Mouse (Mus musculus) CD4-positive, CD25-positive, alpha-beta regulatory T cell (primary cell): ENCODE measurements around the gene Zfp518a. TPM values are rescaled to one million over a fixed set of nuclear protein-coding genes. Genes with fewer than 3 reads are reported as not detected.

Experiments
- polyA plus RNA-seq: library from polyadenylated mRNA; unstranded; fragments of 100-300 nt; shearing (Covaris generic); gene quantifications from one replicate; pipeline ENCODE4 v1.2.1, GENCODE M21; 2017

Zfp518a gene
- 17.7 TPM for polyA plus RNA-seq

GRCm38 (mm10) chr19:40894519-40895392, at the start of gene Zfp518a:
Gene Zfp518a, plus strand, starts transcription at chr19:40894705.

Other genes with a start within 250 kb of the Zfp518a start
- 2.6 TPM for gene Cc2d2b, start 146.0 kb upstream of the Zfp518a start, polyA plus RNA-seq
- 5.5 TPM for gene Ccnj, start 63.4 kb upstream of the Zfp518a start, polyA plus RNA-seq
- 0.78 TPM for gene Blnk, start 99.8 kb downstream of the Zfp518a start, polyA plus RNA-seq
- gene Dntt, start 134.6 kb downstream of the Zfp518a start, polyA plus RNA-seq, result 1.8 TPM
- gene Opalin, start 182.4 kb downstream of the Zfp518a start, polyA plus RNA-seq, result not detected